In genomic region chr11:96916044-96916884, GRCm38 (mm10) we compare ENCODE assay signal across 8 mouse cellular contexts. TPM values are rescaled to one million over a fixed set of nuclear protein-coding genes. Genes with fewer than 3 reads are reported as not detected.
A peak's percentile ranks its signal among the peaks of the same experiment; 100 is the strongest.
DNase-seq lines count a peak whose midpoint lies in the region; ATAC-seq lines count a peak whose summit lies in the region.

Gene Cdk5rap3 (minus strand): TSS chr11:96916496.

- H3K27ac ChIP-seq in hindbrain, embryonic 12.5 days = peak within 1 kb of the TSS; percentile 71; the same call in 1 of the 2 replicates

- peak within 1 kb of the TSS; percentile 76 for H3K9ac ChIP-seq in hindbrain, embryonic 12.5 days

- H3K4me3 ChIP-seq in hindbrain, embryonic 12.5 days = peak within 1 kb of the TSS; percentile 87

- peak within 1 kb of the TSS; percentile 97 for H3K4me2 ChIP-seq in hindbrain, embryonic 12.5 days (replicated peaks)

- peaks cover 20% of the 10 kb centered on the region; the same call in 1 of the 2 replicates for H3K36me3 ChIP-seq in hindbrain, embryonic 12.5 days

- peak; percentile 99 for DNase-seq in NIH3T3 (ENCODE audit: low read depth)
- peak; percentile 100 for DNase-seq in cerebellum, postnatal 10 days
- peak; percentile 98 to 99 for DNase-seq in frontal cortex, postnatal 10 days (ENCODE audit: low spot score in 2 of 2)
- DNase-seq in layer of hippocampus, postnatal 14 days (ENCODE audit: low spot score in 2 of 2) = peak; percentile 100
- peak; percentile 99 for DNase-seq in lung, postnatal 14 days
- DNase-seq in retina, adult 2 months (ENCODE audit: low read depth, low spot score) = peak; percentile 95
- peak; percentile 100 for DNase-seq in thymus, postnatal 36 days

- WGBS in hindbrain, embryonic 12.5 days = 0% methylated on average over 55 of the region's 55 CpGs

- no peaks in the 10 kb centered on the region for H3K9me3 ChIP-seq in hindbrain, embryonic 12.5 days (replicated peaks)

- H3K4me1 ChIP-seq in hindbrain, embryonic 12.5 days = peaks cover 14% of the 10 kb centered on the region

- 0 out of 2 replicates have a peak, but pooled peaks cover 5% of the 10 kb centered on the region for H3K27me3 ChIP-seq in hindbrain, embryonic 12.5 days

- ATAC-seq in hindbrain, embryonic 12.5 days (ENCODE audit: low FRiP score) = peak; percentile 98

RNA-seq across cellular contexts. Expression of gene Cdk5rap3, which starts in this region (rescaled TPM):
- 98.8 and 98.9 TPM in 2 replicates for polyA plus RNA-seq in hindbrain, embryonic 12.5 days (2016; fragmentation: Nextera tagmentation; extraction: Ambion mirVana)
- total RNA-seq in layer of hippocampus, postnatal 14 days (2021) = 10 to 100 TPM; 41.2 to 47.2 TPM

Comparison
In these comparisons a context has a peak if more than half of its experiments do, and no peak if none do; other contexts are left out.
1. Peak in every context shown above with its lines: DNase-seq, ATAC-seq, H3K4me3 ChIP-seq and H3K27ac ChIP-seq.